Mouse (Mus musculus): ENCODE results near the gene Slc17a2. TPM values are rescaled to one million over a fixed set of nuclear protein-coding genes. Genes with fewer than 3 reads are reported as not detected.
"Not testable (repeated sequence)": the region's sequence is repeated elsewhere in the genome, so short reads cannot be mapped to it uniquely, and the experiment has no call there.

Slc17a2 gene
- polyA plus RNA-seq, 1 experiment from 2014 or later, result not detected

- ATAC-seq, result no peak
- TF ChIP-seq CTCF (IDR thresholded peaks at IDR 0.05), result no peak
Measured at GRCm38 (mm10) chr13:23763242-23763585, 43.6 kb upstream of the Slc17a2 start.

GRCm38 (mm10) chr13:23763586-23764323, 43.0 kb upstream of the Slc17a2 start, which contains the start of gene Hist1h1a:
TSS of gene Hist1h1a (plus strand) at chr13:23763666.
- DNase-seq (ENCODE audit: low read depth, low spot score), result peak; percentile 64
- CTCF ChIA-PET, result interaction anchor here (1.2 kb wide), 1 partner anchor 10 kb away, joined by 4 read pairs; no protein-coding TSS in a partner anchor
- in situ Hi-C loops (cut with MboI; ENCODE audit: low pct_unique_long_range_greater_than_20kb), result loop anchor here (25.0 kb wide), 1 partner anchor 1976 kb away; the partner anchor contains the start of genes Hist1h1b, Hist1h2an, Hist1h2bp and Hist1h3i
- TF ChIP-seq CTCF (IDR thresholded peaks at IDR 0.05), result no peak
- no peaks in the 10 kb centered on the region for H3K27me3 ChIP-seq
- ATAC-seq, result peak; percentile 52
- POLR2A ChIA-PET, result interaction anchor here (0.9 to 1.7 kb wide), 3 partner anchors 9 to 23 kb away, joined by 3 to 4 read pairs (median 4); no protein-coding TSS in a partner anchor

More at GRCm38 (mm10) chr13:23763242-23763585, 43.6 kb upstream of the Slc17a2 start:
- no peak for DNase-seq (ENCODE audit: low read depth, low spot score)
- ChIA-PET POLR2A (interaction anchor here (0.9 to 1.7 kb wide), 3 partner anchors 9 to 22 kb away, joined by 3 to 4 read pairs (median 4); no protein-coding TSS in a partner anchor), CTCF (interaction anchor here (1.2 kb wide), 1 partner anchor 10 kb away, joined by 4 read pairs; no protein-coding TSS in a partner anchor)
- no peaks in the 10 kb centered on the region for H3K27me3 ChIP-seq
- in situ Hi-C loops (cut with MboI; ENCODE audit: low pct_unique_long_range_greater_than_20kb), result loop anchor here (25.0 kb wide), 1 partner anchor 1976 kb away; the partner anchor contains the start of genes Hist1h1b, Hist1h2an, Hist1h2bp and Hist1h3i

- ChIA-PET POLR2A (no interaction called here), CTCF (no interaction called here)
Measured at GRCm38 (mm10) chr13:23764324-23765171, 42.2 kb upstream of the Slc17a2 start.

GRCm38 (mm10) chr13:23765172-23765513, 41.6 kb upstream of the Slc17a2 start:
- in situ Hi-C loops (cut with MboI; ENCODE audit: low pct_unique_long_range_greater_than_20kb), result loop anchor here (25.0 kb wide), 1 partner anchor 1978 kb away; the partner anchor contains the start of genes Hist1h1b, Hist1h2an, Hist1h2bp and Hist1h3i
- DNase-seq (ENCODE audit: low read depth, low spot score), result no peak
- no peak for ATAC-seq

More at GRCm38 (mm10) chr13:23764324-23765171, 42.2 kb upstream of the Slc17a2 start:
- no peak for TF ChIP-seq CTCF (IDR thresholded peaks at IDR 0.05)
- in situ Hi-C loops (cut with MboI; ENCODE audit: low pct_unique_long_range_greater_than_20kb), result loop anchor here (25.0 kb wide), 1 partner anchor 1977 kb away; the partner anchor contains the start of genes Hist1h1b, Hist1h2an, Hist1h2bp and Hist1h3i
- DNase-seq (ENCODE audit: low read depth, low spot score), result no peak
- H3K27me3 ChIP-seq, result no peaks in the 10 kb centered on the region
- ATAC-seq, result no peak

GRCm38 (mm10) chr13:23766772-23767171, 40.0 kb upstream of the Slc17a2 start:
- DNase-seq (ENCODE audit: low read depth, low spot score) (no peak), ATAC-seq (no peak)
- no peak for TF ChIP-seq CTCF (IDR thresholded peaks at IDR 0.05)
- no peaks in the 10 kb centered on the region for H3K27me3 ChIP-seq
- in situ Hi-C loops (cut with MboI; ENCODE audit: low pct_unique_long_range_greater_than_20kb), result loop anchor here (25.0 kb wide), 1 partner anchor 1979 kb away; the partner anchor contains the start of genes Hist1h1b, Hist1h2an, Hist1h2bp and Hist1h3i
- ChIA-PET CTCF (no interaction called here), POLR2A (no interaction called here)

More at GRCm38 (mm10) chr13:23765172-23765513, 41.6 kb upstream of the Slc17a2 start:
- H3K27me3 ChIP-seq, result no peaks in the 10 kb centered on the region
- TF ChIP-seq CTCF (IDR thresholded peaks at IDR 0.05), result no peak
- ChIA-PET POLR2A (no interaction called here), CTCF (no interaction called here)

- POLR2A ChIA-PET, result interaction anchor here (0.9 kb wide), 1 partner anchor 187 kb away, joined by 3 read pairs; no protein-coding TSS in a partner anchor
- in situ Hi-C loops (cut with MboI; ENCODE audit: low pct_unique_long_range_greater_than_20kb), result loop anchor here (25.0 kb wide), 1 partner anchor 1982 kb away; the partner anchor contains the start of genes Hist1h1b, Hist1h2an, Hist1h2bp and Hist1h3i
- TF ChIP-seq CTCF (IDR thresholded peaks at IDR 0.05), result no peak
- no peak for ATAC-seq
- no peaks in the 10 kb centered on the region for H3K27me3 ChIP-seq
- no peak for DNase-seq (ENCODE audit: low read depth, low spot score)
- CTCF ChIA-PET, result interaction anchor here (0.7 kb wide), 1 partner anchor 1763 kb away, joined by 3 read pairs; no protein-coding TSS in a partner anchor
Measured at GRCm38 (mm10) chr13:23768834-23769397, 37.9 kb upstream of the Slc17a2 start.

GRCm38 (mm10) chr13:23769613-23770012, 37.2 kb upstream of the Slc17a2 start, which contains the start of gene Trim38:
TSS of gene Trim38 (plus strand) at chr13:23769913.
- CTCF ChIA-PET; DNase-seq (ENCODE audit: low read depth, low spot score); ATAC-seq; POLR2A ChIA-PET; H3K27me3 ChIP-seq: not testable (repeated sequence)
- in situ Hi-C loops (cut with MboI; ENCODE audit: low pct_unique_long_range_greater_than_20kb), result loop anchor here (25.0 kb wide), 1 partner anchor 1982 kb away; the partner anchor contains the start of genes Hist1h1b, Hist1h2an, Hist1h2bp and Hist1h3i

GRCm38 (mm10) chr13:23772561-23773313, 34.1 kb upstream of the Slc17a2 start:
- no peak for TF ChIP-seq CTCF (IDR thresholded peaks at IDR 0.05)
- no peak for DNase-seq (ENCODE audit: low read depth, low spot score)
- POLR2A ChIA-PET, result interaction anchor here (1.4 kb wide), 1 partner anchor 9 kb away, joined by 4 read pairs; the partner anchor contains the start of gene Hist1h1a
- in situ Hi-C loops (cut with MboI; ENCODE audit: low pct_unique_long_range_greater_than_20kb), result loop anchor here (25.0 kb wide), 1 partner anchor 1985 kb away; the partner anchor contains the start of genes Hist1h1b, Hist1h2an, Hist1h2bp and Hist1h3i
- ATAC-seq, result no peak
- H3K27me3 ChIP-seq, result no peaks in the 10 kb centered on the region
- CTCF ChIA-PET, result no interaction called here

GRCm38 (mm10) chr13:23778339-23778738, 28.5 kb upstream of the Slc17a2 start:
- CTCF ChIA-PET, result interaction anchor here (1.0 kb wide), 1 partner anchor 148 kb away, joined by 3 read pairs; no protein-coding TSS in a partner anchor
- peaks cover 10% of the 10 kb centered on the region for H3K27me3 ChIP-seq
- DNase-seq (ENCODE audit: low read depth, low spot score) (no peak), ATAC-seq (no peak)
- POLR2A ChIA-PET, result no interaction called here
- in situ Hi-C loops (cut with MboI; ENCODE audit: low pct_unique_long_range_greater_than_20kb), result no loop called here
- no peak for TF ChIP-seq CTCF (IDR thresholded peaks at IDR 0.05)
